Mouse (Mus musculus) liver, embryonic 11.5 days (tissue): ENCODE measurements around the gene Cltc. TPM values are rescaled to one million over a fixed set of nuclear protein-coding genes. Genes with fewer than 3 reads are reported as not detected.

ENCODE experiments used
- ATAC-seq: fragments of 200-750 bp; cut with Nextera tagmentation; replicated peaks from 2 replicates; pipeline ENCODE4 v1.8.0; 2017; ENCODE audit warnings: moderate number of reproducible peaks, mild to moderate bottlenecking, moderate TSS enrichment, moderate library complexity; ENCODE audit not compliant: low FRiP score
- DNase-seq: peaks from one replicate; pipeline ENCODE4 v3.0.0-alpha.2; 2017; ENCODE audit warnings: low spot score
- H3K27ac ChIP-seq: fragments of 300-500 bp; sonication (generic); 2 replicates; pipeline ENCODE4 v1.5.1; 2014; ENCODE audit warnings: mild to moderate bottlenecking, low read depth, low read length, control low read depth
- H3K27me3 ChIP-seq: fragments of 300-500 bp; sonication (generic); replicated peaks from 2 replicates; pipeline ENCODE4 v1.6.1; 2014; ENCODE audit warnings: low read length, mixed read lengths; ENCODE audit not compliant: control insufficient read depth, insufficient read depth
- H3K36me3 ChIP-seq: fragments of 300-500 bp; sonication (generic); 2 replicates; pipeline ENCODE4 v1.6.1; 2014; ENCODE audit warnings: mild to moderate bottlenecking, low read length, moderate library complexity, mixed read lengths; ENCODE audit not compliant: control insufficient read depth, insufficient read depth
- H3K4me1 ChIP-seq: fragments of 300-500 bp; sonication (generic); replicated peaks from 2 replicates; pipeline ENCODE4 v1.6.1; 2014; ENCODE audit warnings: low read length, mixed read lengths; ENCODE audit not compliant: control insufficient read depth, insufficient read depth
- H3K4me2 ChIP-seq: fragments of 300-500 bp; sonication (generic); 2 replicates; pipeline ENCODE4 v1.6.1; 2014; ENCODE audit warnings: mild to moderate bottlenecking, control low read depth, moderate library complexity
- H3K4me3 ChIP-seq: fragments of 300-500 bp; sonication (generic); 2 replicates; pipeline ENCODE4 v1.5.1; 2014; ENCODE audit warnings: low read depth, low read length, control low read depth
- H3K9ac ChIP-seq: fragments of 300-500 bp; sonication (generic); 2 replicates; pipeline ENCODE4 v1.6.1; 2014; ENCODE audit warnings: low read depth, low read length, control low read depth
- H3K9me3 ChIP-seq: fragments of 300-500 bp; sonication (generic); 2 replicates; pipeline ENCODE4 v1.6.1; 2016; ENCODE audit warnings: low read length, inconsistent platforms, mixed read lengths; ENCODE audit not compliant: control insufficient read depth
- WGBS: fragments of 180-500 bp; shearing (Covaris S2); extraction: QIAGEN DNeasy Blood & Tissue Kit; methylation state at CpG from one replicate; pipeline ENCODE4 v1.1.7; 2014; 5-methylcytosine and 5-hydroxymethylcytosine counted together
- polyA plus RNA-seq: library from polyadenylated mRNA; unstranded; fragments of >200 nt; fragmentation: Nextera tagmentation; extraction: Ambion mirVana; gene quantifications from 2 replicates; pipeline ENCODE4 v1.2.1, GENCODE M21; 2014

The Cltc gene
- polyA plus RNA-seq, 1 experiment from 2014 or later, result 157 TPM

DNA sequence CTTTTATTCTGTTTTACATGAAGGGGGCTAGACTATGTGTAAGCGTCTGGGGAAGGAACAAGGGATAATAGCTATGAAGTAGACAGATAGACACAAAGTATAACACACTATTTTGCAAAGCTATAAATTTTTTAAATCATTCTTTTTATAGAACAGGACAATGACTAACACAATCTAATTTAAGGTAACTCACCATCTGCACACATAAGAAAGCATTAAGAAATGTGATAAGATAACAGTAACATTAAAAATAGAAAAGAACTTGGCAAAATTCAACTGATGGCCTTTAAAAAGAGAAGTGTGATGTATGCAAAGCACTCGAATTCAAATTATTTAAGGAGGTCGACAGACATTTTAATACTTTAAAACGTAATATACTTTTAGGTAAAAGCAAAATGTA, 22.4 kb downstream of the Cltc start:
- Histone ChIP-seq H3K27ac (no peak overlapping the region), H3K4me3 (no peak overlapping the region), H3K9me3 (no peaks in the 10 kb centered on the region), H3K4me1 (peaks cover 17% of the 10 kb centered on the region), H3K4me2 (no peak overlapping the region), H3K27me3 (no peaks in the 10 kb centered on the region), H3K36me3 (peaks cover 15% of the 10 kb centered on the region), H3K9ac (no peak overlapping the region)
- WGBS, result 91% methylated on average over 4 of the region's 4 CpGs
- no peak for ATAC-seq
- no peak for DNase-seq

DNA sequence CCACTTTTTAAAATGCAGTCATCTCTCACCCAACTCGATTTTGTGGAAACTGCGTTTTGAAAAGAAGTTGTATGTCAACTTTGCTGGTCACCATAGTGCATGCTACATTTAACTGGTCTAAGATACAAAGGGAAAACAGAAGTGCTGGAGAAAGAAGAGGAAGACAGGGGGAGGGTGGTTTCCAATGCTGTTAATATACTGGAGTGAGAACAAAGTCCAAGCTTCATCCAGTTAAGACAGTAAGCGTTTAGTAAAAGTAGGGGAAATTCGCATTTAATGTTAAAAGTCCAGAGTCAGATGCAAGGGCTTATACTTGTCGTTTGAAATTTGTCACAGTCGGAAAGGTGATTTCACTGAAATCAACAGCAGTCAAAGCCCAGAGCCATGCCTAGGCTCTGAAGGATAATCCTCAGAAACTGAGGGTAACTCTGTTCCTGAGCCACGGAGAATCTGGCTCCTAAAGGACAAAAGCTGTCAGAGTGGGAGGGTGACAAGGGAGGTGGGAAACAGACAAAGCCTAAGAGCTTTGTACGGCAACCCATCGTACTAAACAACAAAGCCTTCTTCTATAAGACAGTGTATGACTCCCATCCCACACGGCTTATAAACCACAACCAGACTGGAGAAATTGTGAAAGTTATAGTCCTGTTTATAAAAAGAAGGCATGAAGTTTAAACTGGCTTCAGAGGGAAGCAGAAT, 23.0 kb downstream of the Cltc start:
- no peaks in the 10 kb centered on the region for H3K9me3 ChIP-seq
- ATAC-seq (no peak), DNase-seq (no peak)
- H3K9ac ChIP-seq, result no peak overlapping the region
- no peak overlapping the region for H3K27ac ChIP-seq
- no peaks in the 10 kb centered on the region for H3K27me3 ChIP-seq
- H3K4me2 ChIP-seq, result no peak overlapping the region
- peaks cover 11% of the 10 kb centered on the region for H3K4me1 ChIP-seq
- peaks cover 18% of the 10 kb centered on the region for H3K36me3 ChIP-seq
- 86% methylated on average over 10 of the region's 10 CpGs for WGBS
- H3K4me3 ChIP-seq, result no peak overlapping the region

DNA sequence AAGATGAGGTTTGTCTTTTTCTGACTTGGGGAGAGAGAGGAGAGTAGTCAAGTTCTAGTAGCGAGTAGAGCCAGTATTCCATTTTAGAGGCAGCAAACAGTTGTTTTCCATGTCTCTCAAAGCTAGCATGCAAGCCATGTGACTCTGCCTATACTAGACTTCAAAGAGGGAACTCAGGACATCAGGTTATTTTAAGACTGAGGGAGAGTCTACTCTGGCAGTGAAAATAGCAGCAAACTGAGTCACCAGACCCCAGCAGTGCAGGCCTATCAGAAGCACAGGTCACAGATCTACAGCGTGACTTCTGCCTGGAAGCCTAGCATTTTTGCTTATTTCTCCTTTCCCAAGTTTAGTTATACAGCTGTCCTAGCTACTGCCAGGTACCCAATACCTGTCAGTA, 25.9 kb downstream of the Cltc start:
- H3K4me1 ChIP-seq, result no peaks in the 10 kb centered on the region
- H3K9ac ChIP-seq, result no peak overlapping the region
- DNase-seq (no peak), ATAC-seq (no peak)
- H3K4me3 ChIP-seq, result no peak overlapping the region
- H3K9me3 ChIP-seq, result no peaks in the 10 kb centered on the region
- H3K36me3 ChIP-seq, result peaks cover 27% of the 10 kb centered on the region
- no peaks in the 10 kb centered on the region for H3K27me3 ChIP-seq
- WGBS, result 91% methylated on average over 2 of the region's 2 CpGs
- no peak overlapping the region for H3K27ac ChIP-seq
- no peak overlapping the region for H3K4me2 ChIP-seq

DNA sequence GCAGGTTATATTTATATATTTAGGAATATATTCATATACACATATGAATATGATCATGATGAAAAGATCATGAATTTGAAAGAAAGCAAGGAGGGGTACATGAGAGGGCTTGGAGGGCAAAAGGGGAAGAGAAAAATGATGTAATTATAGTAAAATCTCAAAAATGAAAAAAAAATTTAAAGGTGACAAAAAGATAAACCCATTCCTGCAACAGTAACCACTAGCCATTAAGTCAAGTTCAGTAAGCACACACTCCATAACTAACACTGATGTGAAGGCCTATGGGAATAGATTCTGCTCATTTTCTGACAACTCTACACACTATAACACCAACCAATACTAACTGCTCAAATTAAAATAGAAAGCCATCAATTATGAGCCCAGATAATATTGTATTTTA, 31.8 kb downstream of the Cltc start:
- Histone ChIP-seq H3K4me3 (no peak overlapping the region), H3K27me3 (no peaks in the 10 kb centered on the region), H3K9ac (no peak overlapping the region), H3K9me3 (no peaks in the 10 kb centered on the region), H3K36me3 (peaks cover 36% of the 10 kb centered on the region), H3K4me1 (no peaks in the 10 kb centered on the region), H3K27ac (no peak overlapping the region), H3K4me2 (no peak overlapping the region)
- DNase-seq (no peak), ATAC-seq (no peak)

DNA sequence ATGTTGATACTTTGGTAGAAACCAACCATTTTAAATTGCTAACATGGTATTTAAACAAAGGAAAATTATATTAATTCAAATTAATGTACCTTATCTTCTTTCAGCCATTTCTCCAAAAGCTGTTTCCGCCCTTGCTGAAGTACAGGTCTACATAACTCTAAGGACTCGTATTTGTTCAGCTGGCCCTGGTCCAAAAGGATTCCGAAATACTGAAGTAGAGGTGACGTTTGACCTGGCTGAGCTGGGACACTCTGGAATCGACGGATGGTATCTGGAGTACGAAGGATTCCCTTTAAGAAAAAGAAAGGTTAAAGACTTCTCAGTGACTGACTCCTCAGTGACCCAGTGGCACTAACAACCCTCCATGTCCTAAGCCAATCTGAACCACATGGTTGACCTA, 32.4 kb downstream of the Cltc start:
- ATAC-seq, result no peak
- 93% methylated on average over 7 of the region's 7 CpGs for WGBS
- Histone ChIP-seq H3K4me1 (no peaks in the 10 kb centered on the region), H3K9me3 (no peaks in the 10 kb centered on the region), H3K27ac (no peak overlapping the region), H3K4me2 (no peak overlapping the region), H3K27me3 (no peaks in the 10 kb centered on the region), H3K4me3 (no peak overlapping the region), H3K9ac (no peak overlapping the region), H3K36me3 (peaks cover 40% of the 10 kb centered on the region)
- no peak for DNase-seq

DNA sequence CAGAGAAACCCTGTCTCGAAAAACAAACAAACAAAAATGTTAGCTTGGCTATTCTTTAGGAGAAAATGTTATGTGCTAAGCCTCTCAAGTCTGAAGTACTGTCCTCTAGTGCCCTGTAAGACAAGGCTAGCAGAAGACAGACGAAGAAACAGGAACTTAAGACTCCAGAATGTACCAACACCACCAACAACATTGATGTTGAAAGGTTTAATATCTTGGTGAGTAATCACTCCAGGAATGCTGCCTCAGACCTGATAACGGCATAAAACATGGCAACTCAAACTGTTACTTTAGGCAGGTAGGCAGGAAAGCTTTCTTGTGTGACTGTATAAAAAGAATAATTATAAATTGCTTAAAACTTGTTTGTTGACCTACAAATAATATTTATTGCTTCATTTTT, 33.4 kb downstream of the Cltc start:
- H3K27me3 ChIP-seq, result no peaks in the 10 kb centered on the region
- H3K4me2 ChIP-seq, result no peak overlapping the region
- ATAC-seq (no peak), DNase-seq (no peak)
- H3K4me3 ChIP-seq, result no peak overlapping the region
- no peaks in the 10 kb centered on the region for H3K9me3 ChIP-seq
- H3K9ac ChIP-seq, result no peak overlapping the region
- WGBS, result 85% methylated on average over 3 of the region's 3 CpGs
- H3K27ac ChIP-seq, result no peak overlapping the region
- no peaks in the 10 kb centered on the region for H3K4me1 ChIP-seq
- peaks cover 42% of the 10 kb centered on the region for H3K36me3 ChIP-seq

DNA sequence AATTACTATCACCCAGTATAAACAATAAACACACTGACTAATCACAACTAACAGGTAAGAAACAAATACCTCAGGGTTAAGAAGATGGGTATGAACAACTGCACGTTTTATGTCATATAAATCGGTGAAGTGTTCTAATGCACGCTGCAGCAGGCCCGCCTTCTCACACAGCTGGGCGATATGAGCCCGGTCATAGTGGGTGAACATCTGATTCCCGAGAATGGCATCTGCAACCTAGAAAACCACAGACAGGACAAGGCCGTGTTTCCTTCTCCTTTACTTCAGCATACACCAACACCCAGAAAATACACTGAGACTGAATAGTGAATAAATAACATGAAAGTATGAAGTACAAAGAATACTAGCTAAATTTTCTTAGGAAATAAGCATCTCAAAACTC, 38.0 kb downstream of the Cltc start:
- no peak overlapping the region for H3K27ac ChIP-seq
- no peaks in the 10 kb centered on the region for H3K4me1 ChIP-seq
- no peaks in the 10 kb centered on the region for H3K9me3 ChIP-seq
- ATAC-seq, result no peak
- no peak overlapping the region for H3K4me3 ChIP-seq
- no peak overlapping the region for H3K4me2 ChIP-seq
- DNase-seq, result no peak
- H3K9ac ChIP-seq, result no peak overlapping the region
- 71% methylated on average over 8 of the region's 8 CpGs for WGBS
- no peaks in the 10 kb centered on the region for H3K27me3 ChIP-seq
- H3K36me3 ChIP-seq, result peaks cover 46% of the 10 kb centered on the region

DNA sequence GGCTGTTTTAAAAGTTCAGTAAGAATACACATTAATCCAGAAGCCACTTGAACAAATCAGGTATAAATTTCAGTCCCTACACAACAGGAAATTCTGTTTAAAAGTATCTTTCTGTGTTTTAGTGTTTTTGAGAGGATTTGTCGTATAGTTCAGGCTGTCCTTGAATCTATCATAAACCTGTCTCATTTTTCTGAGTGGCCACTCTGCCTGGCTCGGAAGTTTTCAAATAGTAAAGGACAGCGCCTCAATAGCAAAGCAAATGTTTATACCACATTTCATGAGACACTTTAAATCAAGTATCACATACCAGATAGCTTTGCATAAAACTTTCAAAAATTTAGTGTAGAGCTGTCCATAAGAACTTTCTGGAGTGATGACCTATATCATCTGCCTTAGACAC, 39.0 kb downstream of the Cltc start:
- no peaks in the 10 kb centered on the region for H3K9me3 ChIP-seq
- H3K4me2 ChIP-seq, result no peak overlapping the region
- no peak overlapping the region for H3K27ac ChIP-seq
- DNase-seq (no peak), ATAC-seq (no peak)
- H3K27me3 ChIP-seq, result no peaks in the 10 kb centered on the region
- peaks cover 47% of the 10 kb centered on the region for H3K36me3 ChIP-seq
- no peaks in the 10 kb centered on the region for H3K4me1 ChIP-seq
- no peak overlapping the region for H3K4me3 ChIP-seq
- 92% methylated on average over 3 of the region's 3 CpGs for WGBS
- no peak overlapping the region for H3K9ac ChIP-seq

DNA sequence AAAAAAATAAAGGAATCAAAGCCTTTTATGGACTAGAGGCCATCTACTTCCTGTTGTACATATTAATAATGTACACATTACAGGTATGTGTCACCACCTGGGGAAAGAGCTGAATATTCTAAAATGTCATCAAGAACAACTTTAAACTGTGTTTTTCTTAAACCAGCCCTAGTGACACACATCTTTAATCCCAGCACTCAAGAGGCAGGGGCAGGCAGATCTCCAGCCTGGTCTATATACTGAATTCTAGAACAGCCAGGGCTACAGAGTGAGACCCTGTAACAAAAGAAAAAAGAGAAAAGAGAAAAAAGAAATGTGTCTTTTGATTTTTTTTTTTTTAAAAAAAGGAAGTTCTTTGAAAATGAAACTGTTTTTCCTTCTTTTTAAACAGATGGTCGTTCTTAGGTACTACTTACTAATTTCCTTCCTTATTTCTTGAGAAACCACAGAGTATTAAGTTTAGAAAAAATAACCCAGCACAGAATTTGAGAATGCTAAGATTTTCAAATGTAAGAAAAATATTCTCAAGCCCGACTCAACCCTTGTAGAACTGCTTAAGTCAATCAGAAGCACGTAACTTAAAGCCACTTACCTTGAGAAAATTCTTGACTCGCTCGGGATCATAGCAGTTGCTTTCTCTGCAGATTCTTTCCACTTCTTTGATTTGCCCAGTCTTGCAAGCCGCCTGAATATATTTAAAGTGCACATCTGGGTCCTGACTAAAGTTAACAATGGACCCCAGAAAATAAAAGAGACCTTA, 39.9 kb downstream of the Cltc start:
- Histone ChIP-seq H3K27ac (no peak overlapping the region), H3K4me1 (no peaks in the 10 kb centered on the region), H3K4me2 (no peak overlapping the region), H3K36me3 (peaks cover 46% of the 10 kb centered on the region), H3K9ac (no peak overlapping the region), H3K4me3 (no peak overlapping the region), H3K27me3 (no peaks in the 10 kb centered on the region), H3K9me3 (no peaks in the 10 kb centered on the region)
- no peak for ATAC-seq
- WGBS, result 81% methylated on average over 6 of the region's 6 CpGs
- no peak for DNase-seq
